Mouse (Mus musculus) E14TG2a.4 (cell line): Measurements from ENCODE around the gene Zfp292.

ENCODE experiments used
- CTCF ChIP-seq: conservative IDR thresholded peaks from 2 replicates; pipeline ENCODE4 v1.5.1; 2014; ENCODE audit warnings: low read length
- NANOG ChIP-seq: IDR thresholded peaks from 2 replicates; pipeline ENCODE4 v1.6.1; 2014; ENCODE audit warnings: borderline replicate concordance, low read length, mixed read lengths

DNA sequence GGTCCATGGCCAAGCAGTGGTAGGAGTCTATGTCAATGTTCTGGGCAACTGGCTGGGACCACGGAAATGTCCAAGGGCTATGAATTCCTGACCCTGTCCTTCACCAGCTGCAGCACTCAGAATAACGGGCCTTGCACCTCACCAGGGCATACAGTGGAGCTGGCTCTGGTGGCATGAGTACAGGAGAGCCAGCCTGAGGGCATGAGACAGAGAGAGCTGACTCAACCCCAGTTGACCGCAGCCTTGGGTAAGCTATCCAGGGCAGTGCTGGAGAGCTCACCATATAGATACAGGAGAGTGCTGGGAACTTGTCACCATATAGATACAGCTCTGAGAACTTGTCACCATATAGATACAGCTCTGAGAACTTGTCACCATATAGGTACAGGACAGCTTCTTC lies 23.3 kb downstream of the Zfp292 start:
- TF ChIP-seq CTCF (no peak), NANOG (no peak)
